Mouse (Mus musculus): ENCODE data around the gene Marc1. TPM values are rescaled to one million over a fixed set of nuclear protein-coding genes. Genes with fewer than 3 reads are reported as not detected.
A peak's percentile ranks its signal among the peaks of the same experiment; 100 is the strongest.

The Marc1 gene
- 1.5 and 1.6 TPM in 2 replicates for polyA plus RNA-seq (2015; fragmentation: Nextera tagmentation; extraction: Ambion mirVana)

- H3K4me1 ChIP-seq (replicated peaks; ENCODE audit: control insufficient read depth, insufficient read depth, low read length): peaks cover 11% of the 10 kb centered on the region
- H3K27me3 ChIP-seq (replicated peaks; ENCODE audit: control insufficient read depth, insufficient read depth, low read length): 0 out of 2 replicates have a peak, but pooled peaks cover 3% of the 10 kb centered on the region
- H3K27ac ChIP-seq (ENCODE audit: low read depth, low read length): peak within 1 kb of the TSS; percentile 35
- peak within 1 kb of the TSS; percentile 30 for H3K4me3 ChIP-seq (ENCODE audit: low read depth, low read length)
- TF ChIP-seq CTCF (IDR thresholded peaks at IDR 0.05; ENCODE audit: low read depth): no peak
- peak; percentile 14; the same call in 1 of the 2 replicates for ATAC-seq
- WGBS: 10% methylated on average over 52 of the region's 52 CpGs
- H3K9me3 ChIP-seq (ENCODE audit: control insufficient read depth): no peaks in the 10 kb centered on the region
- peak within 1 kb of the TSS; percentile 7; the same call in 1 of the 2 replicates for H3K9ac ChIP-seq (ENCODE audit: low read depth, low read length)
- peaks cover 16% of the 10 kb centered on the region for H3K36me3 ChIP-seq (ENCODE audit: control insufficient read depth, insufficient read depth)
- H3K4me2 ChIP-seq (replicated peaks; ENCODE audit: low read depth): peak within 1 kb of the TSS; percentile 71
These were observed at the start of gene Marc1 for GRCm38 (mm10) chr1:184810780-184811575. Marc1 (minus strand) TSS chr1:184811313.

- H3K27me3 ChIP-seq (replicated peaks; ENCODE audit: control insufficient read depth, insufficient read depth, low read length): no peaks in the 10 kb centered on the region
- H3K4me2 ChIP-seq (replicated peaks; ENCODE audit: low read depth): no peak overlapping the region
- no peak overlapping the region for H3K4me3 ChIP-seq (ENCODE audit: low read depth, low read length)
- H3K4me1 ChIP-seq (replicated peaks; ENCODE audit: control insufficient read depth, insufficient read depth, low read length): peaks cover 4% of the 10 kb centered on the region; the same call in 1 of the 2 replicates
- H3K9me3 ChIP-seq (ENCODE audit: control insufficient read depth): no peaks in the 10 kb centered on the region
- TF ChIP-seq CTCF (IDR thresholded peaks at IDR 0.05; ENCODE audit: low read depth): no peak
- no peak for ATAC-seq
- no peak overlapping the region for H3K27ac ChIP-seq (ENCODE audit: low read depth, low read length)
- WGBS: 35% methylated on average over 3 of the region's 3 CpGs
- H3K9ac ChIP-seq (ENCODE audit: low read depth, low read length): no peak overlapping the region
- no peaks in the 10 kb centered on the region for H3K36me3 ChIP-seq (ENCODE audit: control insufficient read depth, insufficient read depth)
These were observed 49.2 kb upstream of the Marc1 start for GRCm38 (mm10) chr1:184860276-184860675.

GRCm38 (mm10) chr1:184858253-184858652, 47.1 kb upstream of the Marc1 start:
- Histone ChIP-seq H3K4me1 (replicated peaks; ENCODE audit: control insufficient read depth, insufficient read depth, low read length) (peaks cover 4% of the 10 kb centered on the region; the same call in 1 of the 2 replicates), H3K4me3 (ENCODE audit: low read depth, low read length) (no peak overlapping the region), H3K36me3 (ENCODE audit: control insufficient read depth, insufficient read depth) (no peaks in the 10 kb centered on the region), H3K4me2 (replicated peaks; ENCODE audit: low read depth) (no peak overlapping the region), H3K27me3 (replicated peaks; ENCODE audit: control insufficient read depth, insufficient read depth, low read length) (no peaks in the 10 kb centered on the region), H3K9ac (ENCODE audit: low read depth, low read length) (no peak overlapping the region), H3K9me3 (ENCODE audit: control insufficient read depth) (no peaks in the 10 kb centered on the region), H3K27ac (ENCODE audit: low read depth, low read length) (peak overlapping the region; percentile 64)
- 48% methylated on average over 1 of the region's 1 CpGs for WGBS
- no peak for TF ChIP-seq CTCF (IDR thresholded peaks at IDR 0.05; ENCODE audit: low read depth)
- ATAC-seq: peak; percentile 79

GRCm38 (mm10) chr1:184857216-184857615, 46.1 kb upstream of the Marc1 start:
- no peak overlapping the region for H3K9ac ChIP-seq (ENCODE audit: low read depth, low read length)
- no peak for TF ChIP-seq CTCF (IDR thresholded peaks at IDR 0.05; ENCODE audit: low read depth)
- H3K9me3 ChIP-seq (ENCODE audit: control insufficient read depth): no peaks in the 10 kb centered on the region
- WGBS: 91% methylated on average over 9 of the region's 9 CpGs
- no peak overlapping the region for H3K27ac ChIP-seq (ENCODE audit: low read depth, low read length)
- no peaks in the 10 kb centered on the region for H3K27me3 ChIP-seq (replicated peaks; ENCODE audit: control insufficient read depth, insufficient read depth, low read length)
- H3K4me2 ChIP-seq (replicated peaks; ENCODE audit: low read depth): no peak overlapping the region
- peaks cover 4% of the 10 kb centered on the region; the same call in 1 of the 2 replicates for H3K4me1 ChIP-seq (replicated peaks; ENCODE audit: control insufficient read depth, insufficient read depth, low read length)
- H3K36me3 ChIP-seq (ENCODE audit: control insufficient read depth, insufficient read depth): no peaks in the 10 kb centered on the region
- ATAC-seq: no peak
- H3K4me3 ChIP-seq (ENCODE audit: low read depth, low read length): no peak overlapping the region

- Histone ChIP-seq H3K9me3 (ENCODE audit: control insufficient read depth) (no peaks in the 10 kb centered on the region), H3K9ac (ENCODE audit: low read depth, low read length) (no peak overlapping the region), H3K4me3 (ENCODE audit: low read depth, low read length) (no peak overlapping the region), H3K4me1 (replicated peaks; ENCODE audit: control insufficient read depth, insufficient read depth, low read length) (no peaks in the 10 kb centered on the region), H3K4me2 (replicated peaks; ENCODE audit: low read depth) (no peak overlapping the region), H3K36me3 (ENCODE audit: control insufficient read depth, insufficient read depth) (no peaks in the 10 kb centered on the region), H3K27ac (ENCODE audit: low read depth, low read length) (peak overlapping the region; percentile 82; the same call in 1 of the 2 replicates), H3K27me3 (replicated peaks; ENCODE audit: control insufficient read depth, insufficient read depth, low read length) (no peaks in the 10 kb centered on the region)
- no peak for ATAC-seq
- TF ChIP-seq CTCF (IDR thresholded peaks at IDR 0.05; ENCODE audit: low read depth): no peak
- 56% methylated on average over 3 of the region's 3 CpGs for WGBS
These were observed 42.8 kb upstream of the Marc1 start for GRCm38 (mm10) chr1:184853922-184854321.

- no peaks in the 10 kb centered on the region for H3K36me3 ChIP-seq (ENCODE audit: control insufficient read depth, insufficient read depth)
- ATAC-seq: peak; percentile 39; the same call in 1 of the 2 replicates
- H3K4me1 ChIP-seq (replicated peaks; ENCODE audit: control insufficient read depth, insufficient read depth, low read length): no peaks in the 10 kb centered on the region
- H3K27me3 ChIP-seq (replicated peaks; ENCODE audit: control insufficient read depth, insufficient read depth, low read length): no peaks in the 10 kb centered on the region
- no peak overlapping the region for H3K9ac ChIP-seq (ENCODE audit: low read depth, low read length)
- no peaks in the 10 kb centered on the region for H3K9me3 ChIP-seq (ENCODE audit: control insufficient read depth)
- no peak overlapping the region for H3K4me3 ChIP-seq (ENCODE audit: low read depth, low read length)
- peak overlapping the region; percentile 49 for H3K4me2 ChIP-seq (replicated peaks; ENCODE audit: low read depth)
- TF ChIP-seq CTCF (IDR thresholded peaks at IDR 0.05; ENCODE audit: low read depth): peak; percentile 95
- peak overlapping the region; percentile 82 for H3K27ac ChIP-seq (ENCODE audit: low read depth, low read length)
- 30% methylated on average over 5 of the region's 5 CpGs for WGBS
These were observed 42.2 kb upstream of the Marc1 start for GRCm38 (mm10) chr1:184853339-184853738.
